Mouse (Mus musculus) liver, adult 2 months (tissue): Measurements from ENCODE around the gene Smg8. TPM values are rescaled to one million over a fixed set of nuclear protein-coding genes. Genes with fewer than 3 reads are reported as not detected.
"Not testable (repeated sequence)": the region's sequence is repeated elsewhere in the genome, so short reads cannot be mapped to it uniquely, and the experiment has no call there.

Experiments used
- DNase-seq: peaks from one replicate; pipeline ENCODE4 v3.0.0-alpha.2; 2011; ENCODE audit warnings: low read depth, low spot score; ENCODE audit errors: extremely low read depth
- H3K27ac ChIP-seq: fragments of 200-500 bp; replicated peaks from 2 replicates; pipeline ENCODE4 v1.5.1; 2012; ENCODE audit warnings: low read depth, mild to moderate bottlenecking, control low read depth, inconsistent platforms, low read length; ENCODE audit not compliant: insufficient read depth
- H3K27me3 ChIP-seq: fragments of 200-500 bp; 2 replicates; pipeline ENCODE4 v1.6.1; 2012; ENCODE audit warnings: mild to moderate bottlenecking, moderate library complexity, low read length, inconsistent platforms; ENCODE audit not compliant: control insufficient read depth, insufficient read depth
- H3K36me3 ChIP-seq: fragments of 200-500 bp; 2 replicates; pipeline ENCODE4 v1.6.1; 2012; ENCODE audit warnings: low read length, inconsistent platforms; ENCODE audit not compliant: control insufficient read depth, insufficient read depth
- H3K4me1 ChIP-seq: fragments of 200-500 bp; 2 replicates; pipeline ENCODE4 v1.6.1; 2011; ENCODE audit warnings: low read length; ENCODE audit not compliant: control insufficient read depth, insufficient read depth
- H3K4me3 ChIP-seq: fragments of 200-500 bp; 2 replicates; pipeline ENCODE4 v1.5.1; 2011; ENCODE audit warnings: low read depth, mild to moderate bottlenecking, control low read depth, low read length, moderate library complexity; ENCODE audit not compliant: insufficient read depth
- H3K79me2 ChIP-seq: fragments of 200-500 bp; 2 replicates; pipeline ENCODE4 v1.6.1; 2012; ENCODE audit warnings: inconsistent platforms, mild to moderate bottlenecking, low read length, moderate library complexity; ENCODE audit not compliant: control insufficient read depth, insufficient read depth
- H3K9ac ChIP-seq: fragments of 200-500 bp; 2 replicates; pipeline ENCODE4 v1.6.1; 2012; ENCODE audit warnings: low read depth, mild to moderate bottlenecking, control low read depth, inconsistent platforms, low read length
- CTCF ChIP-seq: fragments of 200-500 bp; IDR thresholded peaks from 2 replicates; pipeline ENCODE4 v1.5.1; 2011; ENCODE audit warnings: low read depth, low read length, control low read depth
- POLR2A ChIP-seq: fragments of 200-500 bp; IDR thresholded peaks from 2 replicates; pipeline ENCODE4 v1.6.1; 2011; ENCODE audit warnings: low read length, control low read depth; ENCODE audit not compliant: insufficient read depth; ENCODE audit errors: extremely low read depth
- WGBS: fragments of 180-500 bp; shearing (Covaris S2); methylation state at CpG from one replicate; pipeline ENCODE4 v1.1.7; 2018; 5-methylcytosine and 5-hydroxymethylcytosine counted together
- polyA plus RNA-seq: library from polyadenylated mRNA; depleted of rRNA; stranded (reverse); fragments of >200 nt; gene quantifications from 2 replicates; pipeline ENCODE4 v1.2.3, GENCODE M21; 2012
- total RNA-seq: library from RNA; depleted of rRNA; stranded (reverse); fragments of >200 nt; gene quantifications from 2 replicates; pipeline ENCODE4 v1.2.3, GENCODE M21; 2014

The Smg8 gene
- total and polyA plus RNA-seq, 2 experiments = 3.8 to 4.5 TPM

GRCm38 (mm10) chr11:87060410-87060809 is 26.2 kb downstream of the Smg8 start:
- no peak overlapping the region for H3K4me3 ChIP-seq
- H3K27ac ChIP-seq = no peak overlapping the region
- H3K27me3 ChIP-seq = no peaks in the 10 kb centered on the region
- no peaks in the 10 kb centered on the region for H3K4me1 ChIP-seq
- no peak overlapping the region for H3K9ac ChIP-seq
- no peaks in the 10 kb centered on the region for H3K79me2 ChIP-seq
- no peak for DNase-seq
- TF ChIP-seq CTCF (no peak), POLR2A (no peak)
- no peaks in the 10 kb centered on the region for H3K36me3 ChIP-seq
- WGBS = 99% methylated on average over 2 of the region's 2 CpGs

GRCm38 (mm10) chr11:87056286-87056685 is 30.3 kb downstream of the Smg8 start:
- no peak overlapping the region for H3K4me3 ChIP-seq
- no peaks in the 10 kb centered on the region for H3K4me1 ChIP-seq
- H3K79me2 ChIP-seq = no peaks in the 10 kb centered on the region
- DNase-seq = no peak
- H3K9ac ChIP-seq = no peak overlapping the region
- H3K36me3 ChIP-seq = no peaks in the 10 kb centered on the region
- H3K27ac ChIP-seq = no peak overlapping the region
- no peak for TF ChIP-seq CTCF
- TF ChIP-seq POLR2A = no peak
- no peaks in the 10 kb centered on the region for H3K27me3 ChIP-seq
- 85% methylated on average over 6 of the region's 6 CpGs for WGBS

GRCm38 (mm10) chr11:87048900-87049299 is 37.7 kb downstream of the Smg8 start:
- not testable (repeated sequence) for H3K27me3 ChIP-seq, H3K4me1 ChIP-seq, H3K36me3 ChIP-seq, H3K27ac ChIP-seq, H3K79me2 ChIP-seq, DNase-seq, H3K9ac ChIP-seq, H3K4me3 ChIP-seq
- WGBS = 97% methylated on average over 7 of the region's 7 CpGs

GRCm38 (mm10) chr11:87046968-87047367 is 39.6 kb downstream of the Smg8 start:
- H3K4me3 ChIP-seq = no peak overlapping the region
- 87% methylated on average over 5 of the region's 5 CpGs for WGBS

GRCm38 (mm10) chr11:87043052-87043451 is 43.5 kb downstream of the Smg8 start:
- 81% methylated on average over 3 of the region's 3 CpGs for WGBS
- no peak overlapping the region for H3K9ac ChIP-seq

More at GRCm38 (mm10) chr11:87046968-87047367, 39.6 kb downstream of the Smg8 start:
- Histone ChIP-seq H3K27me3 (no peaks in the 10 kb centered on the region), H3K4me1 (no peaks in the 10 kb centered on the region), H3K79me2 (no peaks in the 10 kb centered on the region), H3K9ac (no peak overlapping the region), H3K36me3 (no peaks in the 10 kb centered on the region), H3K27ac (no peak overlapping the region)
- no peak for TF ChIP-seq CTCF
- no peak for TF ChIP-seq POLR2A
- no peak for DNase-seq

GRCm38 (mm10) chr11:87039307-87039963 is 47.1 kb downstream of the Smg8 start:
- DNase-seq = peak; percentile 10
- Histone ChIP-seq H3K9ac (no peak overlapping the region), H3K79me2 (no peaks in the 10 kb centered on the region), H3K4me3 (no peak overlapping the region), H3K4me1 (no peaks in the 10 kb centered on the region), H3K27me3 (no peaks in the 10 kb centered on the region), H3K27ac (no peak overlapping the region), H3K36me3 (no peaks in the 10 kb centered on the region)
- WGBS = 79% methylated on average over 9 of the region's 9 CpGs
- no peak for TF ChIP-seq POLR2A
- no peak for TF ChIP-seq CTCF

More at GRCm38 (mm10) chr11:87043052-87043451, 43.5 kb downstream of the Smg8 start:
- no peak overlapping the region for H3K4me3 ChIP-seq
- H3K36me3 ChIP-seq = no peaks in the 10 kb centered on the region
- TF ChIP-seq CTCF = no peak
- TF ChIP-seq POLR2A = no peak
- H3K27me3 ChIP-seq = no peaks in the 10 kb centered on the region
- H3K4me1 ChIP-seq = no peaks in the 10 kb centered on the region
- DNase-seq = no peak
- no peak overlapping the region for H3K27ac ChIP-seq
- H3K79me2 ChIP-seq = no peaks in the 10 kb centered on the region
